Mouse (Mus musculus) bone marrow, adult 2 months (tissue): ENCODE measurements around the gene Mlf2.

Experiments
- CTCF ChIP-seq: fragments of 200-500 bp; IDR thresholded peaks from 2 replicates; pipeline ENCODE4 v1.5.1; 2011; ENCODE audit warnings: low read length, control low read depth; ENCODE audit not compliant: control insufficient read depth, insufficient read depth
- POLR2A ChIP-seq: fragments of 200-500 bp; IDR thresholded peaks from 2 replicates; pipeline ENCODE4 v1.6.1; 2011; ENCODE audit warnings: low read depth, mild to moderate bottlenecking, control low read depth, low read length, borderline replicate concordance; ENCODE audit not compliant: control insufficient read depth

DNA sequence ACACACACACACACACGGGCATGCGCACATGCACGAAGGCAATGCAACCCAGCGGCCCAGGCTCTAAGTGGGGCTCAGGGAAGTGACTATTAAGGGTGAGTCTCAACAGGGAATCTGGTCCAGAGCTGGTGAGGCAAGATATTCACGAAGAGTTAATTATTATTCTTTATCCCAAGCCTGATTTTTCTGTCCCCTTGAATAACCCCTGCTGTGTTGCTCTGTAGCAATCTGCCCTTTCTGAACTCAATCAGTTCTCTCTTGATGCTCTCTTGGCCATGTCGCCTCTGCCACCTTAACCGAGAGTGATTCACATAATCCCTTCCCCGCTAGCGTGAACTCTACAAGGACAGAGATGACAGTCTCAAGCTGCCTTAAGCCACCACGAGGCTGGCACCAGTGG lies 47.8 kb upstream of the Mlf2 start:
- TF ChIP-seq POLR2A: no peak
- TF ChIP-seq CTCF: no peak
